Mouse (Mus musculus) urinary bladder, postnatal 10 days (tissue): Measurements from ENCODE around the gene Ccdc167.
"Not testable (repeated sequence)": the region's sequence is repeated elsewhere in the genome, so short reads cannot be mapped to it uniquely, and the experiment has no call there.

Experiments
- DNase-seq: peaks from one replicate; pipeline ENCODE4 v3.0.0; 2022; ENCODE audit warnings: low spot score

Gene Ccdc167

GRCm38 (mm10) chr17:29719628-29720575, 3.1 kb upstream of the Ccdc167 start:
- no peak for DNase-seq

GRCm38 (mm10) chr17:29718660-29719059, 1.8 kb upstream of the Ccdc167 start:
- no peak for DNase-seq

- not testable (repeated sequence) for DNase-seq
These were observed 3.1 kb downstream of the Ccdc167 start for GRCm38 (mm10) chr17:29713734-29714133.

- DNase-seq = no peak
These were observed 4.3 kb downstream of the Ccdc167 start for GRCm38 (mm10) chr17:29712565-29712964.

- DNase-seq = no peak
These were observed 5.0 kb downstream of the Ccdc167 start for GRCm38 (mm10) chr17:29711745-29712431.

- DNase-seq = no peak
These were observed 5.6 kb downstream of the Ccdc167 start for GRCm38 (mm10) chr17:29711076-29711744.

- no peak for DNase-seq
These were observed 6.2 kb downstream of the Ccdc167 start for GRCm38 (mm10) chr17:29710562-29711044.

GRCm38 (mm10) chr17:29708783-29709182, 8.1 kb downstream of the Ccdc167 start:
- DNase-seq = no peak

- no peak for DNase-seq
These were observed 9.8 kb downstream of the Ccdc167 start for GRCm38 (mm10) chr17:29706981-29707545.

- DNase-seq = no peak
These were observed 11.0 kb downstream of the Ccdc167 start for GRCm38 (mm10) chr17:29705881-29706280.

- DNase-seq = no peak
These were observed 12.1 kb downstream of the Ccdc167 start for GRCm38 (mm10) chr17:29704781-29705180.

- DNase-seq = no peak
These were observed 13.7 kb downstream of the Ccdc167 start for GRCm38 (mm10) chr17:29702938-29703710.

GRCm38 (mm10) chr17:29700573-29700972, 16.3 kb downstream of the Ccdc167 start:
- DNase-seq = no peak

- no peak for DNase-seq
These were observed 18.4 kb downstream of the Ccdc167 start for GRCm38 (mm10) chr17:29698421-29698820.

GRCm38 (mm10) chr17:29696940-29697339, 19.9 kb downstream of the Ccdc167 start:
- no peak for DNase-seq

GRCm38 (mm10) chr17:29694516-29694915, 22.3 kb downstream of the Ccdc167 start:
- no peak for DNase-seq

GRCm38 (mm10) chr17:29693571-29693970, 23.3 kb downstream of the Ccdc167 start:
- no peak for DNase-seq

- DNase-seq = no peak
These were observed 24.0 kb downstream of the Ccdc167 start for GRCm38 (mm10) chr17:29692827-29693226.

- DNase-seq = no peak
These were observed 26.6 kb downstream of the Ccdc167 start for GRCm38 (mm10) chr17:29690257-29690656.

- DNase-seq = no peak
These were observed 28.2 kb downstream of the Ccdc167 start for GRCm38 (mm10) chr17:29688610-29689009.

GRCm38 (mm10) chr17:29687373-29687772, 29.5 kb downstream of the Ccdc167 start:
- no peak for DNase-seq
